Mouse (Mus musculus) CD8-positive naive resting alpha-beta T cell, adult 2 months (primary cell): Measurements from ENCODE around the gene Eif4a3.
A peak's percentile ranks its signal among the peaks of the same experiment; 100 is the strongest.
"Not testable (repeated sequence)": the region's sequence is repeated elsewhere in the genome, so short reads cannot be mapped to it uniquely, and the experiment has no call there.

Experiments
- DNase-seq, 2 experiments: peaks; one replicate each; pipeline ENCODE4 v3.0.0; 2022; ENCODE audit warnings: low read depth in 2 of 2, low spot score in 2 of 2

Gene Eif4a3

GRCm38 (mm10) chr11:119300246-119300935, 502 bp upstream of the Eif4a3 start:
- DNase-seq = no peak

DNA sequence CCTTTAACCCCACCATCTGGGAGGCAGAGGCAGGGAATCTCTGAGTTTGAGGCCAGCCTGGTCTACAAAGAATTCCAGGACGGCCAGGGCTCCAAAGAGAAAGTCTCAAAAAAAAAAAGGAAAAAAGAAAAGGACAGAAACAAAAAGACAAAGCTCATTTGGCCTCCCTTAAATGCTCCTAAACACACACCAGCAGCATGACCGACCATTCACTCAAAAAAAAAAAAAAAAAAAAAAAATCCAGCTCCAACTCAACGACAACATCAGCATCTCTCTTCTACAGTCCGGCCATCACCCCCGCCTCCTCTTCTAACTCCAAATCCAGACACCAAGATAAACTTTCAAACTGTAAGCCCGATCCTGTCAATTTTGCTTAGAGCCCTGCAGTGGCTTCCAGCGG, 972 bp downstream of the Eif4a3 start:
- DNase-seq = no peak

- peak in 1 of 2 experiments; percentile 17 for DNase-seq
Measured at GRCm38 (mm10) chr11:119297996-119298395, 1.9 kb downstream of the Eif4a3 start.

DNA sequence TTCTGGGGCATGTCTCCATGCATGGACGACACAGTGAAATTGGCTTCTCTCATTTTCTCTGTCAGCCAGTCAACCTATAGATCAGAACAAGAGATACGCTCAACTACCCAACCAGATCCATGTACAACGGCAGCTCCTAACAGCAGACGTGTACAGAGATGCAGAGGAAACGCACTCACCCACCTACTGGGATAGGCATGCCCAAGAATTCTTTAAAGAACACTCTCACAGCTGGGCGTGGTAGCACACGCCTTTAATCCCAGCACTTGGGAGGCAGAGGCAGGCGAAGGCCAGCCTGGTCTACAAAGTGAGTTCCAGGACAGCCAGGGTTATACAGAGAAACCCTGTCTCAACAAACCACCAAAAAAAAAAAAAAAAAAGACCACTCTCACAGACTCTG, 7.0 kb downstream of the Eif4a3 start:
- DNase-seq = not testable (repeated sequence)

DNA sequence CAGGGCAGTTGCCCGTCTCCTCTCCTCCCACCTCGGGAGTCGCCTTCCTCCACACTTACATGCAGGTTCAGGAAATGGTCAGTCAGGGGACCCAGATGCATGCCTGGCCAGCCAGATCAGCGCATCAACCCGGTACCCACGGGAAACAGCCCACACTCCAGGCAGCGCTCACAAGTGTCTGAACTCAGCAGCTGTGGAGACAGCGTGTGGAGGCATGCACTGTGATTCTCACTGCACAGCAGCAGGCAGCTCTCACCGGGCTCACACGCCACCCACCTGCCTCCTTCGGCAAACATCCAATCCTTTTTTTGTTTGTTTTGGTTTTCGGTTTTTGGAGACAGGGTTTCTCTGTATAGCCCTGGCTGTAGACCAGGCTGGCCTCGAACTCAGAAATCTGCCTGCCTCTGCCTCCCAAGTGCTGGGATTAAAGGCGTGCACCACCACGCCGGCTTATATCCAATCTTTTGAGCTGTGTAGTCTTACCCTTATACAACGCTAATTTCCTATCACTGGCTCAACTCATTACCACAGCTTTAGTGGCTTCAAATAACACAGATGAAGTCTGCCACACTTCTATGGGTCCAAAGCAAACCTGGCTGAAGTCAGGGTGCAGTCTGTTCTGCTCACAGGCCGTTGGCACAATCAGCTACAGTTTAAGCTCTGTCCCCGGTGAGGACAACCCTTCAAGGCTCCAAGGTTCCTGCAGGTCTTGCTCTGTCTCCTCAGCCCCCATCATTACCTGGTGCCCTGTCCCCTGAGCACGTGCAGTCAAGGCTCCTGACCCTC, 12.5 kb downstream of the Eif4a3 start:
- no peak for DNase-seq

GRCm38 (mm10) chr11:119285791-119286527, 13.9 kb downstream of the Eif4a3 start:
- DNase-seq = no peak

DNA sequence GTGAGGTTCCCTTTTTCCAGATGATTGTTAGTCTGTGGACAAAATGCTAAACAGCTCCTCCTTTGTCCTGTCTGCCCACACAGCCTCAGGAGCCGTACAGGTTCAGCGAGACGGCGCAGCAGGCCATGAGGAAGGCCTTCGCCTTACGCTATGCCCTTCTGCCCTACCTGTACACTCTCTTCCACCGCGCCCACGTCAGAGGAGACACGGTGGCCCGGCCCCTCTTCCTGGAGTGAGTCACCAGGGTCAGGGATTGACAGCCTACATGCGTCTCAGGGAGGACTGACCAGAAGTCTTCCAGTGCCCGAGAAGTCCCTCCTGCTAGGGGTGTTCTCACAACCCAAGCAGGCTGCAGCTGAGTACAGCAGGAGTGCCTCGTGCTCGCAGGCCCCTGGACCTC, 18.9 kb downstream of the Eif4a3 start:
- DNase-seq = no peak

GRCm38 (mm10) chr11:119273186-119273930, 26.5 kb downstream of the Eif4a3 start:
- DNase-seq = no peak

- DNase-seq = not testable (repeated sequence)
Measured at GRCm38 (mm10) chr11:119272492-119272891, 27.4 kb downstream of the Eif4a3 start.

DNA sequence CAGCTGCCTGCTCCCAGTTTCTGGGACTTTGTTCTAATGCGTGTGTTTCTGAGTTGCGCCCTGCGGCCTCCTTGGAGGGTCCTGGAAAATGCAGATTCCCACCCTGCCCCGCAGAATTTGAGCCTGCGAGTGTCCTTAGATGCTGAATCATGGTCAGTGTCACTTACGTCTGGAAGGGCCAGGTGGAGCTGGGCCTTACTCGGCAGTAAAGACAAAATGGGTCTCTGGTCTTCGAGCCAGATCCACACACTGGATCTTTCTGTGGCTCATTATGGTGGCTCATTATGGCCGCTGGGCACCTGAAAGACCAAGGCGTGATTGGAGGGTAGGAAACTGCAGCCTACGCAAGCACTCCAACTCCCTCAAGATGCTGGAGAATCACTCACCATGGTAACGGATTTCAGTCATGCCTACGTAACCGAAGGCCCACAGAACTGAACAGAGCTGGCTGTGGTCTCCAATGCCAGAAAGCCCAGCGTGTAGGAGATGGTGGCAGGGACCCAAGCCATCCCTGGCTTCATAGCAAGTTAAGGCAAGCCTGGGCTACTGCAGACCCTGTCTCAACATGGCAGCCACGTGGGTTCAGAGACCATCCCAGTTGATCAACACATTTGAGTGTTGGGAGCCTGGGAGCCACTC, 31.2 kb downstream of the Eif4a3 start:
- no peak for DNase-seq

- peak; percentile 96 to 97 for DNase-seq
Measured at GRCm38 (mm10) chr11:119267768-119268556, 31.9 kb downstream of the Eif4a3 start, which contains the start of gene Gaa. Gaa (plus strand) TSS chr11:119267887.

DNA sequence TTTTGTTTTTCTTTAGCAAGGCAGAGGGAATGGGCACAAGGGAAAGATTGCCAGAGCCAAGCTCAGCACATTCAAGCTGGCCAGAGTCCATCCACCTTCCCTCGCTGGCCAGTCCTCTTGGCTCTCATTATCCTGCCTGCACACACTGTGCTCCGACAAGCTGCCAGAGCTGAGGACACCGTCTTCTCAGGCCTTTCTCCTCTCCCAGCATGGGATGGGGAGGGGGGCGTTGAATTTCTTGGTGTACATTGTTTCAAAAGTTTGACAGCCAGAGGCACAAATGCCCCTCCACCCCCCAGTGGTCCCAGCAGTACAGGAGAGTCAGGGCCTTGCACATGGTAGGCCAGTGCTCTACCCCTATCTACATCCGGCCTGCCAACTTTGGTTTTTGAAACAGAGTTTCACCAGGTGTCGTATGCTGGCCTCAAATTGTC, 32.6 kb downstream of the Eif4a3 start:
- no peak for DNase-seq

DNA sequence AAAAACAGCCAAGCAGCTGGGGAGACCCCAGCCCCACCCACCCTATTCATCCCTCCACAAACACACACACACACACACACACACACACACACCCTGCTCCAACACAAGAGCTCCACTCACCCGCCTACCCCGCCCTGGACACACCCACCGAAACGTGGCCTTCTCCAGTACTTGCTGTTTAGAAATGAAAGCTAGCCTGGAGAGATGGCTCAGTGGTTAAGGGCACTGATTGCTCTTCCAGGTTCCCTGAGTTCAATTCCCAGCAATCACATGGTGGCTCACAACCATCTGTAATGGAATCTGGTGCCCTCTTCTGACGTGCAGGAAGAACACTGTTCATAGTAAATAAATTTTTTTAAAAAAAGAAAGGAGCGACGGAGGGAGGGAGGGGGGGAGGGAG, 34.1 kb downstream of the Eif4a3 start:
- no peak for DNase-seq

DNA sequence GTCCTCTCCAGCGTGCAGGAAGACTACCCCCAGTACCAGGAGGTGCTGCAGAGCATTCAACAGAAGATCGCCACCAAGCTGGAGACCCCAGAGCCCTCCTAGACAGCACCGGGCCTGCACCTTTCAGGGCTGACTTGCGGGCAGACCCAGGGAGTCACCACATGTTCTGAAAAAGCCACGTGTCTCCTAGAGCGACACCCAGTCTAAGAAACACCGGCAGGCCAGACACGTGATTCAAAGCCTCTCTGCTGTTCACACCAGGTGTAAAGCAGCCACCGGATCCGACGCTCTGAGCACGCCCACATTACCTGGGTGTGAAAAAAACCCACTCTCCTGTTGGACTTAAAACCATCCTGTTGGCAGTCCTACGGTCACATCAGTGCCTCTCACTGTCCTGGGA, 35.5 kb downstream of the Eif4a3 start:
- no peak for DNase-seq

DNA sequence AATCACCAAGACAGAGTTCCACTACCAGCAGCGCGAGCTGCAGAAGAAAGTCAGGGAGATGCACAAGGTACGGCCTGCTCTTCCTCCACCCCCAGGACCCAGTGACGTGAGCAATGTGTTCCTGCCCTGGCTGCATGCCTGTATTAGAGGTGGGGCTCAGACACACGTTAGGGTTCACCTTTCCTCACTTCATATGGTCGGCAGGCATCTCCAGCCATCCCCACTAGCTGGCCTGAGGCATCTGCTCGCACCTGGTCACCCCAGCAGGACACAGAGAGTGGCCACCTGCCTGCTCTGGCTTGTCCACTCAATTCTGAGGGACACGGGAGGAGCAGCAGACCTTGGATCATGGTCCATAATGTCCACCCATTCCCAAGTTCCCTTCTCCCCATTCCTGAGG, 39.9 kb downstream of the Eif4a3 start:
- DNase-seq = no peak

GRCm38 (mm10) chr11:119258572-119259322, 41.1 kb downstream of the Eif4a3 start:
- DNase-seq = peak in 1 of 2 experiments; percentile 56

DNA sequence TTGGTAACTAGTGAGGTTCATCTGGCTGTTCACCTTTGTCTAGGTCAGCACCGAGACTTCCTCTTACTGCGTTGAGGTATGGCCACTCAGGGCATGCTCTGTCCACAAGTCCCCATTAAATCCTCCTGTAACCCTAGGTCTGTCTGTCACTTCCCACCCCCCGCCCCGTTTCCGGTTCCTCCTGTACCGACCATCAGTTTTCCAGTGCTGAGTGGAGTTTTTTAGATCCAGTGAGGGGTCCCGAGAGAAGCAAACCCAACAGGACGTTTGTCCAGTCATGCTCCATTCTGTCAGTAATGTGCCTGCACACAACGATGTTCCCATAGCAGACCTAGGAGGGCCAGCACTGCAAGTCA, 41.7 kb downstream of the Eif4a3 start:
- no peak for DNase-seq

- not testable (repeated sequence) for DNase-seq
Measured at GRCm38 (mm10) chr11:119256557-119256956, 43.3 kb downstream of the Eif4a3 start.
